Mouse (Mus musculus): ENCODE data around the gene Xirp1.

GRCm38 (mm10) chr9:119973281-119973680, 50.1 kb downstream of the Xirp1 start:
- TF ChIP-seq CTCF (IDR thresholded peaks at IDR 0.05) (no peak), POLR2A (IDR thresholded peaks at IDR 0.05; ENCODE audit: insufficient read depth, low read depth, low read length) (no peak)

Measured in heart, adult 2 months (tissue).